Mouse (Mus musculus) bone marrow, adult 2 months (tissue): ENCODE results near the gene Pitpnb.

ENCODE experiments used
- CTCF ChIP-seq: fragments of 200-500 bp; IDR thresholded peaks from 2 replicates; pipeline ENCODE4 v1.5.1; 2011; ENCODE audit warnings: low read length, control low read depth; ENCODE audit not compliant: control insufficient read depth, insufficient read depth
- POLR2A ChIP-seq: fragments of 200-500 bp; IDR thresholded peaks from 2 replicates; pipeline ENCODE4 v1.6.1; 2011; ENCODE audit warnings: low read depth, mild to moderate bottlenecking, control low read depth, low read length, borderline replicate concordance; ENCODE audit not compliant: control insufficient read depth

- no peak for TF ChIP-seq CTCF
- TF ChIP-seq POLR2A = no peak
Measured at GRCm38 (mm10) chr5:111378126-111378993, 47.8 kb downstream of the Pitpnb start.
